16 mouse cellular contexts compared by ENCODE assay signal in the genomic region with DNA sequence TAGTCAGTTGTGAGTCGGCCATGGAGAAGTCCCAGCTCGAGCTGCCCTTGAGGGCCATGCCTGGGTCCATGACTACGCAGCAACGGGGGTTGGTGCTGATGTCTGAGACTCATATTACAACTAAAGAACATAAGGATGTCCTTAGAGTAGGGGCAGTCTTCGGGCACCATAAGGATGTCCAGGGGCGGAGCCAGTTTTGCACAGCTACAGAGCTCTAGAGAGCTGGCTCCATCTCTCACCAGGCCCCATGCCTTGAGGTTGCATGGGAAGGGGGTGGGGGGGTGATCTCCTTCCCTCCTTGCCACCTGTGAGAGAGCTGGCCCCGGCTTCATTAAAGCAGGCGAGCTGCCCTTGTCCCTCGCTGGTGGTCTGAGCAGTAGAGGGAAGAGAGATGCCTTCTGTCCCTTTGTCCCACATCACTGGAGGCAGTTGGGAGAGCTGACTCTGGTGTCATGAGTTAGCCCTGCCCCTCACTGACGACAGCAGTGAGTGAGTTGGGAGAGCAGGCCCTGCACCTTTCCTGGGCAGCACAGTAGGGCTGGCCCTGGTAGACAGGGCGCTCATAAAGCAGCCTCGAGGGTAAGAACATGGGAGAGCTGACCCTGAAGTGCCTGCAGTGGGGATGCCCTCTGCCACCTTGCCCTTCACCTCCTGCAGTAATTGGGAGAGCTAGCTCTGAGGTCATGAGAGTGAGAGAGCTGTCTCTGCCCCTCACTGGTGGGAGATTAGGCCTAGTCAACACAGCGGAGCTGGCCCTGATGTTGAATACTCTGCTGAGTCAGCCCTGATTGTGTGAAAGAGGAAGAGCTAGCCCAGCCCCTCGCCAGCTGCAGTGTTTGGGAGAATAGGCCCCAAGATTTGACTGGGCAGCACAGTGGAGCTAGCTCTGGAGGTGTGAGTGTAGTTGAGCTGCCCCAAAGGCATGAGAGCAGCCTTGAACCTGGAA.
DNase-seq lines count a peak whose midpoint lies in the region; ATAC-seq and TF ChIP-seq lines count a peak whose summit lies in the region.
"Had no signal": no experiment of that assay in that cellular context is flagged by ENCODE, and none has a peak within 500 bp of the region (broad histone marks: within the 10 kb centered on the region; RNA-seq: fewer than 3 reads in every experiment).

No protein-coding gene starts in this region.

- no peak for TF ChIP-seq CTCF in MEL (IDR thresholded peaks at IDR 0.05 in 2 of 3, conservative IDR thresholded peaks at IDR 0.05 in 1 of 3; ENCODE audit: control insufficient read depth in 1 of 3, insufficient read depth in 1 of 3, low read depth in 2 of 3, low read length in 3 of 3, poor library complexity in 1 of 3, severe bottlenecking in 1 of 3)

- no peak overlapping the region for H3K4me3 ChIP-seq in hindbrain, embryonic 11.5 days (ENCODE audit: low read depth, low read length)
- no peak overlapping the region for H3K4me3 ChIP-seq in hindbrain, embryonic 12.5 days
- no peak overlapping the region for H3K4me3 ChIP-seq in MEL (ENCODE audit: control insufficient read depth in 1 of 2, insufficient read depth in 1 of 2, low read depth in 2 of 2, low read length in 2 of 2)
- no peak overlapping the region for H3K4me3 ChIP-seq in limb, embryonic 12.5 days (replicated peaks)
- H3K4me3 ChIP-seq: erythroblast, embryonic 14.5 days; lung, embryonic 15.5 days had no signal

- no peak overlapping the region for H3K9ac ChIP-seq in hindbrain, embryonic 11.5 days (ENCODE audit: low read depth, low read length)
- H3K9ac ChIP-seq in hindbrain, embryonic 12.5 days = no peak overlapping the region
- H3K9ac ChIP-seq in MEL (ENCODE audit: control insufficient read depth, low read depth, low read length, poor library complexity, severe bottlenecking) = peak overlapping the region; percentile 28; the same call in 1 of the 2 replicates
- H3K9ac ChIP-seq in limb, embryonic 12.5 days (replicated peaks) = no peak overlapping the region
- H3K9ac ChIP-seq: lung, embryonic 15.5 days had no signal

- no peak for TF ChIP-seq RAD21 in MEL (IDR thresholded peaks at IDR 0.05; ENCODE audit: low read depth, low read length)

- ATAC-seq in hindbrain, embryonic 11.5 days (ENCODE audit: low FRiP score) = peak; percentile 40; the same call in 1 of the 2 replicates
- ATAC-seq in hindbrain, embryonic 12.5 days (ENCODE audit: low FRiP score) = no peak
- peak; percentile 68; the same call in 1 of the 2 replicates for ATAC-seq in limb, embryonic 12.5 days (ENCODE audit: insufficient number of reproducible peaks, insufficient read depth, low FRiP score, low TSS enrichment, low read depth)
- ATAC-seq: intestine, embryonic 16.5 days had no signal

- no peak overlapping the region for H3K4me2 ChIP-seq in hindbrain, embryonic 11.5 days (replicated peaks; ENCODE audit: low read depth, low read length)
- no peak overlapping the region for H3K4me2 ChIP-seq in hindbrain, embryonic 12.5 days (replicated peaks)
- H3K4me2 ChIP-seq in limb, embryonic 12.5 days = no peak overlapping the region
- H3K4me2 ChIP-seq: lung, embryonic 15.5 days had no signal

- no peaks in the 10 kb centered on the region for H3K79me2 ChIP-seq in MEL (ENCODE audit: control insufficient read depth, insufficient read depth, low read length, poor library complexity)

- peak; percentile 76 to 77 for TF ChIP-seq EP300 in MEL (IDR thresholded peaks at IDR 0.05; ENCODE audit: low read depth in 1 of 2, low read length in 2 of 2)

- H3K9me3 ChIP-seq in hindbrain, embryonic 11.5 days (ENCODE audit: control insufficient read depth, low read length) = no peaks in the 10 kb centered on the region
- H3K9me3 ChIP-seq in hindbrain, embryonic 12.5 days (replicated peaks) = no peaks in the 10 kb centered on the region
- no peaks in the 10 kb centered on the region for H3K9me3 ChIP-seq in MEL (replicated peaks; ENCODE audit: insufficient read depth, low read length)
- no peaks in the 10 kb centered on the region for H3K9me3 ChIP-seq in limb, embryonic 12.5 days
- H3K9me3 ChIP-seq: lung, embryonic 15.5 days had no signal

- TF ChIP-seq POLR2A in MEL (IDR thresholded peaks at IDR 0.05; ENCODE audit: control insufficient read depth in 1 of 2, insufficient read depth in 1 of 2, low read depth in 1 of 2, low read length in 2 of 2, poor library complexity in 1 of 2) = peak in 1 of 2 experiments; percentile 43; a peak in 1 of 4 replicates

- H3K27ac ChIP-seq in hindbrain, embryonic 11.5 days (ENCODE audit: low read depth, low read length) = no peak overlapping the region
- H3K27ac ChIP-seq in hindbrain, embryonic 12.5 days = no peak overlapping the region
- peak overlapping the region; percentile 78 for H3K27ac ChIP-seq in MEL (ENCODE audit: control insufficient read depth, low read depth, low read length)
- H3K27ac ChIP-seq in limb, embryonic 12.5 days = no peak overlapping the region
- H3K27ac ChIP-seq: lung, embryonic 15.5 days had no signal

- H3K36me3 ChIP-seq in hindbrain, embryonic 11.5 days (ENCODE audit: control insufficient read depth, insufficient read depth, low read length) = no peaks in the 10 kb centered on the region
- H3K36me3 ChIP-seq in hindbrain, embryonic 12.5 days = no peaks in the 10 kb centered on the region
- peaks cover 0 to 22% of the 10 kb centered on the region in 2 experiments; a peak in 2 of 4 replicates for H3K36me3 ChIP-seq in MEL (ENCODE audit: control insufficient read depth in 1 of 2, insufficient read depth in 2 of 2, low read length in 2 of 2)
- no peaks in the 10 kb centered on the region for H3K36me3 ChIP-seq in limb, embryonic 12.5 days
- H3K36me3 ChIP-seq: lung, embryonic 15.5 days had no signal

- no peak for DNase-seq in hindbrain, embryonic 11.5 days (ENCODE audit: low spot score)
- DNase-seq in 3134 (ENCODE audit: extremely low read depth, insufficient read length, low spot score) (peak; percentile 10), MEL (ENCODE audit: low read depth, low spot score) (peak; percentile 91)
- DNase-seq in embryo, embryonic 9.5 days (ENCODE audit: extremely low spot score) = no peak
- no peak for DNase-seq in right cerebral cortex, postnatal 36 days (ENCODE audit: low spot score in 2 of 2)
- DNase-seq in gastrocnemius, adult 18-20 months (ENCODE audit: low spot score) = no peak
- DNase-seq: adrenal gland, adult 8-10 months; cerebellum, adult 2 months; gastrocnemius, postnatal 14 days; right cerebral cortex, postnatal 4 days; thymus, postnatal 36 days had no signal

- H3K27me3 ChIP-seq in hindbrain, embryonic 11.5 days (ENCODE audit: control insufficient read depth, insufficient read depth, low read length) = no peaks in the 10 kb centered on the region
- no peaks in the 10 kb centered on the region for H3K27me3 ChIP-seq in hindbrain, embryonic 12.5 days
- no peaks in the 10 kb centered on the region for H3K27me3 ChIP-seq in MEL (ENCODE audit: control insufficient read depth in 1 of 2, insufficient read depth in 2 of 2, low read length in 2 of 2)
- H3K27me3 ChIP-seq in limb, embryonic 12.5 days = no peaks in the 10 kb centered on the region
- H3K27me3 ChIP-seq: lung, embryonic 15.5 days had no signal

- H3K4me1 ChIP-seq in hindbrain, embryonic 11.5 days (replicated peaks; ENCODE audit: control insufficient read depth, insufficient read depth, low read length) = no peaks in the 10 kb centered on the region
- peaks cover 4% of the 10 kb centered on the region for H3K4me1 ChIP-seq in hindbrain, embryonic 12.5 days
- peaks cover 11 to 23% of the 10 kb centered on the region in 2 experiments for H3K4me1 ChIP-seq in MEL (ENCODE audit: control insufficient read depth in 1 of 2, insufficient read depth in 2 of 2, low read length in 2 of 2)
- H3K4me1 ChIP-seq in limb, embryonic 12.5 days (replicated peaks) = no peaks in the 10 kb centered on the region
- H3K4me1 ChIP-seq: lung, embryonic 15.5 days had no signal

- WGBS in hindbrain, embryonic 11.5 days = 75% methylated on average over 14 of the region's 14 CpGs
- 73% methylated on average over 14 of the region's 14 CpGs for WGBS in hindbrain, embryonic 12.5 days
- WGBS in limb, embryonic 12.5 days = 78% methylated on average over 14 of the region's 14 CpGs

TF ChIP-seq in MEL, 35 proteins besides CTCF, POLR2A, EP300 and RAD21 (continues in another document):
- TF ChIP-seq ZNF384 (IDR thresholded peaks at IDR 0.05; ENCODE audit: low read depth, low read length) (no peak), SIN3A (IDR thresholded peaks at IDR 0.05; ENCODE audit: low read length) (peak; percentile 85), ETS1 (IDR thresholded peaks at IDR 0.05; ENCODE audit: low read depth, low read length) (peak; percentile 97), JUND (IDR thresholded peaks at IDR 0.05; ENCODE audit: low read depth, low read length) (no peak), ZKSCAN1 (IDR thresholded peaks at IDR 0.05; ENCODE audit: low read depth, low read length) (peak; percentile 55), USF2 (IDR thresholded peaks at IDR 0.05; ENCODE audit: borderline replicate concordance in 1 of 2, insufficient read depth in 1 of 2, low read depth in 1 of 2, low read length in 2 of 2) (no peak), POLR2AphosphoS5 (IDR thresholded peaks at IDR 0.05; ENCODE audit: borderline replicate concordance, low read depth, low read length) (no peak), SMC3 (IDR thresholded peaks at IDR 0.05; ENCODE audit: low read depth, low read length) (no peak), HCFC1 (IDR thresholded peaks at IDR 0.05; ENCODE audit: low read depth, low read length) (peak; percentile 51; the same call in 1 of the 2 replicates), MAFK (IDR thresholded peaks at IDR 0.05; ENCODE audit: borderline replicate concordance, low read depth, low read length) (peak; percentile 98), BHLHE40 (IDR thresholded peaks at IDR 0.05; ENCODE audit: borderline replicate concordance, low read depth, low read length) (0 out of 2 replicates have a peak, but pooled peaks have one; percentile 34), E2F4 (IDR thresholded peaks at IDR 0.05; ENCODE audit: borderline replicate concordance, low read depth, low read length) (no peak), USF1 (IDR thresholded peaks at IDR 0.05; ENCODE audit: low read depth, low read length) (no peak), GABPA (IDR thresholded peaks at IDR 0.05; ENCODE audit: low read depth, low read length) (peak; percentile 74), MEF2A (IDR thresholded peaks at IDR 0.05; ENCODE audit: extremely low read depth, insufficient replicate concordance, low read depth, low read length, poor library complexity, severe bottlenecking) (no peak), RCOR1 (IDR thresholded peaks at IDR 0.05; ENCODE audit: low read depth, low read length) (peak; percentile 76), CHD1 (IDR thresholded peaks at IDR 0.05; ENCODE audit: low read depth, low read length) (no peak), ZC3H11A (IDR thresholded peaks at IDR 0.05; ENCODE audit: low read depth, low read length) (peak; percentile 1; the same call in 1 of the 2 replicates), MYB (IDR thresholded peaks at IDR 0.05; ENCODE audit: low read depth, low read length) (0 out of 2 replicates have a peak, but pooled peaks have one; percentile 17), MYC (IDR thresholded peaks at IDR 0.05; ENCODE audit: low read depth, low read length) (no peak), MAX (IDR thresholded peaks at IDR 0.05; ENCODE audit: low read length) (peak; percentile 69)

Comparison
In these comparisons a context has a peak if more than half of its experiments do, and no peak if none do; other contexts are left out.
1. DNase-seq: peak in 3134 (single experiment) and MEL (single experiment); none in hindbrain, embryonic 11.5 days (single experiment), embryo, embryonic 9.5 days (single experiment), right cerebral cortex, postnatal 36 days (0 of 2) and gastrocnemius, adult 18-20 months (single experiment).